Mouse (Mus musculus): Measurements from ENCODE around the gene Nt5c3b.

Gene Nt5c3b

GRCm38 (mm10) chr11:100376746-100377389 lies 64.7 kb downstream of the Nt5c3b start:
- no peak for DNase-seq

- DNase-seq = no peak
These were observed 65.6 kb downstream of the Nt5c3b start for GRCm38 (mm10) chr11:100376005-100376404.

- no peak for DNase-seq
These were observed 66.5 kb downstream of the Nt5c3b start for GRCm38 (mm10) chr11:100375127-100375526.

Measured in kidney, adult 18-20 months (tissue).